Mouse (Mus musculus): ENCODE measurements around the gene Ints6.

The Ints6 gene

GRCm38 (mm10) chr14:62637436-62638344 is 123.3 kb downstream of the Ints6 start:
- no peak for DNase-seq (ENCODE audit: extremely low read depth, low read depth)

- no peak for DNase-seq (ENCODE audit: extremely low read depth, low read depth)
These were observed 133.0 kb downstream of the Ints6 start for GRCm38 (mm10) chr14:62627951-62628350.

Measured in MEL-GATA-1-ER (cell line).